Mouse (Mus musculus): ENCODE data around the gene Hist1h2ak. TPM values are rescaled to one million over a fixed set of nuclear protein-coding genes. Genes with fewer than 3 reads are reported as not detected.
"Not testable (repeated sequence)": the region's sequence is repeated elsewhere in the genome, so short reads cannot be mapped to it uniquely, and the experiment has no call there.

Hist1h2ak gene
- polyA plus RNA-seq, 1 experiment from 2014 or later = 7.5 TPM

DNA sequence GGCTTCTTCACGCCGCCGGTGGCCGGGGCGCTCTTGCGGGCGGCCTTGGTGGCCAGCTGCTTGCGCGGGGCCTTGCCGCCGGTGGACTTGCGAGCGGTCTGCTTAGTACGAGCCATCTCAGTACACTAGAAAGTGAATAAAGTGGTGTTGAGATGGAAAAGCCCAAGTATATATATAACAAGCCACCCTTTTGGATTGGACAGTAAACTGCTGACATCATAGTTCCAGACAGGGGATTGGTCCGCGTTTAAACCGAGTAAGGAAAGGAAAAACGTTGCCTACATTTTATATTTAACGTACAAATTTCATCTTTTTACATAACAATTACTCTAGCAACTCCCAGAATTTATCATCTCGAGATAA is 29.6 kb upstream of the Hist1h2ak start, which contains the start of gene Hist1h3i:
Gene Hist1h3i (minus strand): TSS at position 116 of the 363 bp plus-strand sequence.
- peak within 1 kb of the TSS; percentile 34 for H3K4me3 ChIP-seq (ENCODE audit: low read depth, low read length)
- H3K27me3 ChIP-seq (replicated peaks; ENCODE audit: insufficient read depth, low read length) = no peaks in the 10 kb centered on the region
- 0% methylated on average over 13 of the region's 20 CpGs for WGBS
- peaks cover 10% of the 10 kb centered on the region; the same call in 1 of the 2 replicates for H3K4me1 ChIP-seq (ENCODE audit: insufficient read depth, low read depth, low read length)
- peak within 1 kb of the TSS; percentile 70 for H3K27ac ChIP-seq (ENCODE audit: low read length)
- peak within 1 kb of the TSS; percentile 56 for H3K4me2 ChIP-seq (replicated peaks; ENCODE audit: low read depth, low read length)
- peak; percentile 97 for DNase-seq (ENCODE audit: low spot score)
- no peaks in the 10 kb centered on the region for H3K9me3 ChIP-seq (ENCODE audit: low read length)
- no peaks in the 10 kb centered on the region for H3K36me3 ChIP-seq (ENCODE audit: insufficient read depth, low read length)
- peak; percentile 62 for ATAC-seq
- 0 out of 2 replicates have a peak within 1 kb of the TSS, but pooled peaks have one; percentile 16 for H3K9ac ChIP-seq (replicated peaks; ENCODE audit: low read depth)
- TF ChIP-seq EP300 (IDR thresholded peaks at IDR 0.05) (no peak), CTCF (IDR thresholded peaks at IDR 0.05) (no peak)

- peak overlapping the region; percentile 70 for H3K27ac ChIP-seq (ENCODE audit: low read length)
- not testable (repeated sequence) for H3K4me1 ChIP-seq (ENCODE audit: insufficient read depth, low read depth, low read length); H3K9me3 ChIP-seq (ENCODE audit: low read length); H3K36me3 ChIP-seq (ENCODE audit: insufficient read depth, low read length); H3K27me3 ChIP-seq (replicated peaks; ENCODE audit: insufficient read depth, low read length); ATAC-seq
- H3K4me2 ChIP-seq (replicated peaks; ENCODE audit: low read depth, low read length) = peak overlapping the region; percentile 56
- 0 out of 2 replicates have a peak overlapping the region, but pooled peaks have one; percentile 16 for H3K9ac ChIP-seq (replicated peaks; ENCODE audit: low read depth)
- WGBS = 2% methylated on average over 11 of the region's 35 CpGs
- DNase-seq (ENCODE audit: low spot score) = peak; percentile 76
- H3K4me3 ChIP-seq (ENCODE audit: low read depth, low read length) = peak overlapping the region; percentile 34
These were observed 29.0 kb upstream of the Hist1h2ak start for GRCm38 (mm10) chr13:21782361-21783254.

DNA sequence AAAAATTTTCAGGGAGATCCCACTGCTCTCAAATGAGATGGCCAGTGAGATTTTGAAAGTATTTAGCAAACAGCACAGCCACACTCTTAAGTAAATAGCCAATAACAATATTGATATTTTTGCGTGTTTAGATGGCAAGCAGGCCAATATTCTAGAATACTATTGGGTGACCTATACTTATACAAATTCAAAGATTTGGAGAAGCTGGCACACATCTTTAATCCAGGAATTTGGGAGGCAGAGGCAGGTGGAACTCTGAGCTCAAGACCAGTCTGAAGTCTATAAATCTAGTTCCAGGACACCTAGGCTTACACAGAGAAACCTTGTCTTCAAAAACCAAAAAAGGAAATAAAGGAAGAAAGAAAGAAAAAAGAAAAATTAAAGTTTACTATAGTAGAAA is 28.0 kb upstream of the Hist1h2ak start:
- no peaks in the 10 kb centered on the region for H3K27me3 ChIP-seq (replicated peaks; ENCODE audit: insufficient read depth, low read length)
- whole genome bisulfite sequencing = 90% methylated on average over 1 of the region's 1 CpGs
- ATAC-seq (no peak), DNase-seq (ENCODE audit: low spot score) (no peak)
- H3K4me3 ChIP-seq (ENCODE audit: low read depth, low read length) = no peak overlapping the region
- no peaks in the 10 kb centered on the region for H3K36me3 ChIP-seq (ENCODE audit: insufficient read depth, low read length)
- TF ChIP-seq CTCF (IDR thresholded peaks at IDR 0.05) = no peak
- TF ChIP-seq EP300 (IDR thresholded peaks at IDR 0.05) = no peak
- peaks cover 10% of the 10 kb centered on the region; the same call in 1 of the 2 replicates for H3K4me1 ChIP-seq (ENCODE audit: insufficient read depth, low read depth, low read length)
- no peaks in the 10 kb centered on the region for H3K9me3 ChIP-seq (ENCODE audit: low read length)
- no peak overlapping the region for H3K9ac ChIP-seq (replicated peaks; ENCODE audit: low read depth)
- no peak overlapping the region for H3K27ac ChIP-seq (ENCODE audit: low read length)
- H3K4me2 ChIP-seq (replicated peaks; ENCODE audit: low read depth, low read length) = no peak overlapping the region

GRCm38 (mm10) chr13:21781021-21781555 is 27.5 kb upstream of the Hist1h2ak start:
- ATAC-seq (no peak), DNase-seq (ENCODE audit: low spot score) (no peak)
- TF ChIP-seq CTCF (IDR thresholded peaks at IDR 0.05) (no peak), EP300 (IDR thresholded peaks at IDR 0.05) (no peak)
- peaks cover 10% of the 10 kb centered on the region; the same call in 1 of the 2 replicates for H3K4me1 ChIP-seq (ENCODE audit: insufficient read depth, low read depth, low read length)
- WGBS = 32% methylated on average over 6 of the region's 6 CpGs
- H3K9me3 ChIP-seq (ENCODE audit: low read length) = no peaks in the 10 kb centered on the region
- H3K36me3 ChIP-seq (ENCODE audit: insufficient read depth, low read length) = no peaks in the 10 kb centered on the region
- H3K4me3 ChIP-seq (ENCODE audit: low read depth, low read length) = peak overlapping the region; percentile 52; the same call in 1 of the 2 replicates
- peak overlapping the region; percentile 95 for H3K4me2 ChIP-seq (replicated peaks; ENCODE audit: low read depth, low read length)
- H3K27ac ChIP-seq (ENCODE audit: low read length) = no peak overlapping the region
- no peaks in the 10 kb centered on the region for H3K27me3 ChIP-seq (replicated peaks; ENCODE audit: insufficient read depth, low read length)
- H3K9ac ChIP-seq (replicated peaks; ENCODE audit: low read depth) = peak overlapping the region; percentile 63; the same call in 1 of the 2 replicates

DNA sequence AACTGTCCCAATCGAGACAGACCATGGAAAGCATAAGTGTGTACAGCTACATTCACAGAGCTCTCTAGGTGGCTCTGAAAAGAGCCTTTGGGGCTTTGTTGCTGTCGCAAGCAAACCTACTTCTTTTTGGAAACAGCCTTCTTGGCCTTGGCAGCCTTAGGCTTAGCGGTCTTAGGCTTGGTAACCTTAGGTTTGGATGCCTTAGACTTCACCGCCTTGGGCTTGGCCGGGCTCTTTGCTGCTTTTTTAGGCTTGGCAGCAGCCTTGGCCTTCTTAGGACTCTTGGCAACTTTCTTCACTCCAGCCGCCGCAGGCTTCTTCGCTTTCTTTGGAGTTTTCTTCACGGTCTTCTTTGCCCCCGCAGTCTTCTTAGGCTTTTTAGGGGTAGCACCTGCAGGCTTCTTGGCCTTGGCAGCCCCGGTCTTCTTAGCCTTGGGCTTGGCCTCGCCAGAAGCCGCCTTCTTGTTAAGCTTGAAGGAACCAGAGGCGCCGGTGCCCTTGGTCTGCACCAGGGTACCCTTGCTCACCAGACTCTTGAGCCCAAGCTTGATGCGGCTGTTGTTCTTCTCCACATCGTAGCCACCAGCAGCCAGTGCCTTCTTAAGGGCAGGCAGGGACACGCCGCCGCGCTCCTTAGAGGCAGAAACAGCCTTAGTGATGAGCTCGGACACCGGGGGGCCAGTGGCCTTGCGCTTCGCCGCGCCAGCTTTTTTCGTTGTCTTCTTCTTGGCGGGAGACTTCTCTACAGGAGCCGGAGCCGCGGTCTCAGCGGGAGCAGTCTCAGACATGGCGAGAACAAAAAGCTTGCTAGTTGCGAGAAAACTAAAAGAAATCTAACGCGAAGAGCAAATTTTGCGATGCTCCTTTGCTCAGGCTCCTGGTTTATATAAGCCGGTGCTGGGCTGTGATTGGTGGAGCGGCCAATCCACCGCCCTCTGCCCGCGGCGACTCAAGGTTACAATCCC is 26.4 kb upstream of the Hist1h2ak start, which contains the start of gene Hist1h1b:
Gene Hist1h1b (minus strand): TSS at position 859 of the 965 bp plus-strand sequence.
- Histone ChIP-seq H3K4me1 (ENCODE audit: insufficient read depth, low read depth, low read length) (peaks cover 10% of the 10 kb centered on the region; the same call in 1 of the 2 replicates), H3K36me3 (ENCODE audit: insufficient read depth, low read length) (no peaks in the 10 kb centered on the region), H3K9me3 (ENCODE audit: low read length) (no peaks in the 10 kb centered on the region), H3K4me2 (replicated peaks; ENCODE audit: low read depth, low read length) (peak within 1 kb of the TSS; percentile 95), H3K4me3 (ENCODE audit: low read depth, low read length) (peak within 1 kb of the TSS; percentile 52), H3K9ac (replicated peaks; ENCODE audit: low read depth) (peak within 1 kb of the TSS; percentile 63), H3K27ac (ENCODE audit: low read length) (peak within 1 kb of the TSS; percentile 86), H3K27me3 (replicated peaks; ENCODE audit: insufficient read depth, low read length) (no peaks in the 10 kb centered on the region)
- DNase-seq (ENCODE audit: low spot score) (peak; percentile 72), ATAC-seq (peak; percentile 34)
- under 1% methylated on average over 44 of the region's 44 CpGs for WGBS
- no peak for TF ChIP-seq CTCF (IDR thresholded peaks at IDR 0.05)
- no peak for TF ChIP-seq EP300 (IDR thresholded peaks at IDR 0.05)

All from lung, postnatal 0 days (tissue).